Mouse (Mus musculus): ENCODE measurements at regions not wholly inside any gene's neighbourhood (a gene's known extent, or its start where the extent isn't known, plus 50 kb on each side); places are given as distances from the start of the nearest gene placed in this dataset.
"Not testable (repeated sequence)": the region's sequence is repeated elsewhere in the genome, so short reads cannot be mapped to it uniquely, and the experiment has no call there.

DNA sequence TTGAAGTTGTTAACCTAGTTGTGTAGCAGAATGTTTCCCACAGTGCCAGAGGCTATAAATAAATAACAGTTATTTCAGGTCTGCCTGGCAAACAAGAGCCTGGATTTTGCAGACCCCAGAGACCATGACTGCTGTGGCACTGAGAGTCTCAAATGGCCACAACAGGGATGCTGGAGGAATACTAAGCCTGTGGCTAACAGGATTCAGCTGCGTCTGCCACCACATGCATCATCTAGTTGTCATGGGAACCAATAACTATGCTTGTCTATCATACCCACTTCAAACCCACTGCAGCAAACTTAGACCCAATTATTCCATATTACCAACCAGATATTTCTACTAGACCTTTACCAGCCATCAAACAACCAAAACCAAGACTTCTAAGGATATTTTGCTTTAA, 385.4 kb downstream of the Mat2b start:
- Histone ChIP-seq H3K4me1 (ENCODE audit: control insufficient read depth, insufficient read depth, low read length) (no peaks in the 10 kb centered on the region), H3K27me3 (replicated peaks; ENCODE audit: control insufficient read depth, insufficient read depth, low read length) (no peaks in the 10 kb centered on the region), H3K9ac (ENCODE audit: low read length) (no peak overlapping the region), H3K36me3 (ENCODE audit: control insufficient read depth, insufficient read depth, low read length) (no peaks in the 10 kb centered on the region), H3K4me3 (ENCODE audit: low read depth, low read length) (no peak overlapping the region), H3K4me2 (ENCODE audit: low read length) (no peak overlapping the region), H3K9me3 (replicated peaks; ENCODE audit: control insufficient read depth, low read length) (no peaks in the 10 kb centered on the region), H3K27ac (ENCODE audit: low read depth, low read length) (no peak overlapping the region)
- ATAC-seq (peak; percentile 61; the same call in 1 of the 2 replicates), DNase-seq (ENCODE audit: low spot score) (peak; percentile 51)
- 25% methylated on average over 1 of the region's 1 CpGs for WGBS

DNA sequence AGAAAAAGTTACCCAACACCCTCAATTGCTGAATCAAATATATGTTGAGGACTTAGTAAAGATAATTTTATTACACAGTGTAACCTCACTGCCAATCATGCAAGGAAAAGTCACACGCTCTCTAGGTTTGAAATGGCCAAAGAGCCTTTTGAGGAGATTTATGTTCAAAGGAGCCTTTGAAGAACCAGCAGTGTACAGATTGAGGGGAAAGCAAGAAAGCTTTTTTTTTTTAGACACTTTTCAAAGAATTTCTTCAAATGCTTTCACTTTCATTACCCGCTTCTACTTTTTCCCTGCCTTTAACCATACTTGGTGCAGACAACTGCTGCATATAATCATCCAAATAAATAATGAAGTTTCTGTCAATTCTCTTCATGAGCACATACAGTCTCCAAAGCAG, 392.4 kb downstream of the Mat2b start:
- no peaks in the 10 kb centered on the region for H3K27me3 ChIP-seq (replicated peaks; ENCODE audit: control insufficient read depth, insufficient read depth, low read length)
- no peak overlapping the region for H3K4me3 ChIP-seq (ENCODE audit: low read depth, low read length)
- no peaks in the 10 kb centered on the region for H3K4me1 ChIP-seq (ENCODE audit: control insufficient read depth, insufficient read depth, low read length)
- DNase-seq (ENCODE audit: low spot score) (no peak), ATAC-seq (no peak)
- H3K36me3 ChIP-seq (ENCODE audit: control insufficient read depth, insufficient read depth, low read length): no peaks in the 10 kb centered on the region
- no peak overlapping the region for H3K4me2 ChIP-seq (ENCODE audit: low read length)
- no peaks in the 10 kb centered on the region for H3K9me3 ChIP-seq (replicated peaks; ENCODE audit: control insufficient read depth, low read length)
- no peak overlapping the region for H3K27ac ChIP-seq (ENCODE audit: low read depth, low read length)
- H3K9ac ChIP-seq (ENCODE audit: low read length): no peak overlapping the region
- WGBS: 91% methylated on average over 2 of the region's 2 CpGs

DNA sequence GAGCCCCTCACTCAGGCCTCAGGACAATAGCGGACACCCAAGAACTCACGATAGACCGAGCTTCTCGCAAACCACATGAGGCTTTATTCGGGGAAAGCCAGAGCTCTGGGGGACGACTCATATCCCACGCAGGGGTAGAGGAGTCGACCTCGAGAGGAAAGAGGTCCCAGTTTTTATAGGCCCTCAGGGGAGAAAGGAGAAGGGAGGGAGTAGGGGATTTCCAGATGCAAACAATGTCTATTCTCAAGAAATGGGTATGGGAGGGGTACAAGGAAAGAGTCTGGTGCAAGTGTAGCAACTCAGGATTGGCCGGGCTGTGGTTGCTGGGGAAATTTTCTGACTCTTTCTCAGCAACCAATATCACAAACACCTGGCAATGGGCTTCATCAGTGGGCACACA, 395.0 kb downstream of the Mat2b start:
- not testable (repeated sequence) for H3K9me3 ChIP-seq (replicated peaks; ENCODE audit: control insufficient read depth, low read length); H3K4me3 ChIP-seq (ENCODE audit: low read depth, low read length); H3K4me2 ChIP-seq (ENCODE audit: low read length); H3K27me3 ChIP-seq (replicated peaks; ENCODE audit: control insufficient read depth, insufficient read depth, low read length); H3K9ac ChIP-seq (ENCODE audit: low read length); ATAC-seq; DNase-seq (ENCODE audit: low spot score); H3K36me3 ChIP-seq (ENCODE audit: control insufficient read depth, insufficient read depth, low read length); H3K27ac ChIP-seq (ENCODE audit: low read depth, low read length); H3K4me1 ChIP-seq (ENCODE audit: control insufficient read depth, insufficient read depth, low read length)
- 73% methylated on average over 10 of the region's 10 CpGs for WGBS

DNA sequence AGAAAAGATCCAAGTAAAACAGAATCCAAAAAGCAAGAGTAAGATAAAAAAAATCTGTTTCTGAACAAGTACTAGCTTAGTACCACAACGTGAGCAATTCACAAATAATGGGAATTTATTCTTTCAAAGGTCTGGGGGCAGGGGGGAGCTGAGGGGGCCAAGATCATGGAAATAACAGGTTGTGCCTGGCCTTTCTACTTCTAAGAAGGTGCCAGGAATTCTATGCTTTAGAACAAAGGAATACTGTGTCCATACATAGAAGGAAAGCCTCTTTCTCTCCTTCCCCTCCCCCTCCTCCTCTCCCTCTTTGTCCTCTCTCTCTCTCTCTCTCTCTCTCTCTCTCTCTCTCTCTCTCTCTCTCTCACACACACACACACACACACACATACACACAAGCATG, 408.1 kb downstream of the Mat2b start:
- 14% methylated on average over 1 of the region's 1 CpGs for WGBS
- no peak overlapping the region for H3K9ac ChIP-seq (ENCODE audit: low read length)
- no peak overlapping the region for H3K4me2 ChIP-seq (ENCODE audit: low read length)
- no peak overlapping the region for H3K4me3 ChIP-seq (ENCODE audit: low read depth, low read length)
- H3K9me3 ChIP-seq (replicated peaks; ENCODE audit: control insufficient read depth, low read length): no peaks in the 10 kb centered on the region
- H3K27me3 ChIP-seq (replicated peaks; ENCODE audit: control insufficient read depth, insufficient read depth, low read length): no peaks in the 10 kb centered on the region
- H3K27ac ChIP-seq (ENCODE audit: low read depth, low read length): no peak overlapping the region
- no peaks in the 10 kb centered on the region for H3K4me1 ChIP-seq (ENCODE audit: control insufficient read depth, insufficient read depth, low read length)
- DNase-seq (ENCODE audit: low spot score): peak; percentile 19
- peak; percentile 18; the same call in 1 of the 2 replicates for ATAC-seq
- H3K36me3 ChIP-seq (ENCODE audit: control insufficient read depth, insufficient read depth, low read length): no peaks in the 10 kb centered on the region

DNA sequence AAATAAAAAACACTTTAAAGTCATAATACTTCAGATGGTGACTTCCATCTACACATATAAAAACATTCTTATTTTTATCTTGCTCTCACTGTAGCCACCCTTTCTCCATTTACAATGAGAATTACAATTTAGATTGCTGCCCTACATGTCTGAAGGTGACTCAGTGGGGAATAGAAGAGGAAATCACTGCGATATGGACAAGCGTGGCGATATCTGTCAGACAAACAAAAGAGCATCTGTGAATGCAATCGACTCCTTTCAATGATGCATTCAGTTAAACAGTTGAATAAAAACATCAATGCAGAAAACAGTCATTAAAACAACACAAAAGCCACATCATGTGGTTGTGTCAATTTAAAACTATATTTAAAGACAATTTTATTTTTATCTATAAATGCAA, 408.6 kb downstream of the Mat2b start:
- no peak overlapping the region for H3K4me2 ChIP-seq (ENCODE audit: low read length)
- no peak overlapping the region for H3K9ac ChIP-seq (ENCODE audit: low read length)
- H3K9me3 ChIP-seq (replicated peaks; ENCODE audit: control insufficient read depth, low read length): no peaks in the 10 kb centered on the region
- H3K36me3 ChIP-seq (ENCODE audit: control insufficient read depth, insufficient read depth, low read length): no peaks in the 10 kb centered on the region
- H3K27me3 ChIP-seq (replicated peaks; ENCODE audit: control insufficient read depth, insufficient read depth, low read length): no peaks in the 10 kb centered on the region
- H3K27ac ChIP-seq (ENCODE audit: low read depth, low read length): no peak overlapping the region
- ATAC-seq (no peak), DNase-seq (ENCODE audit: low spot score) (peak; percentile 19)
- H3K4me3 ChIP-seq (ENCODE audit: low read depth, low read length): no peak overlapping the region
- 41% methylated on average over 4 of the region's 4 CpGs for WGBS
- no peaks in the 10 kb centered on the region for H3K4me1 ChIP-seq (ENCODE audit: control insufficient read depth, insufficient read depth, low read length)

DNA sequence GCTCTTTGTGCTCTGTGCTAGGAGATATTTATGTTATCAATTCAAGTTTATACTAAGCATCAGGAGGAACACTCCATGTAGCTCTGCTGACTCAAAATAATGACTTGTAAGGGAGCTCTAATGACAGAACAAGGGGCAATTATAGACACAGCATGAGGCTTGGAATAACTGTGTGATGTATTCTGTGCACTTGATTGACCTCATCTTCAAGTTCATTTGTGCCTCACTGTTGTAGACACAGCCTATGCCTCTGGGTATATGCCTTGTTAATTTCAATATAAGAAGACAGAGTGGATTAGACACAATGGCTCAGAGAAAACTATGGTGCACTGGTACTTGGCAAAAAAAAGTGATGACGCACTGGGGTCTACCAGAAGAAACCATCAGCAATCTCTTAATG, 418.3 kb downstream of the Mat2b start:
- 37% methylated on average over 1 of the region's 1 CpGs for WGBS
- peak; percentile 10 for DNase-seq (ENCODE audit: low spot score)
- Histone ChIP-seq H3K4me1 (ENCODE audit: control insufficient read depth, insufficient read depth, low read length) (no peaks in the 10 kb centered on the region), H3K27ac (ENCODE audit: low read depth, low read length) (no peak overlapping the region), H3K4me2 (ENCODE audit: low read length) (no peak overlapping the region), H3K27me3 (replicated peaks; ENCODE audit: control insufficient read depth, insufficient read depth, low read length) (no peaks in the 10 kb centered on the region), H3K36me3 (ENCODE audit: control insufficient read depth, insufficient read depth, low read length) (no peaks in the 10 kb centered on the region), H3K4me3 (ENCODE audit: low read depth, low read length) (no peak overlapping the region), H3K9ac (ENCODE audit: low read length) (no peak overlapping the region), H3K9me3 (replicated peaks; ENCODE audit: control insufficient read depth, low read length) (no peaks in the 10 kb centered on the region)
- ATAC-seq: no peak

DNA sequence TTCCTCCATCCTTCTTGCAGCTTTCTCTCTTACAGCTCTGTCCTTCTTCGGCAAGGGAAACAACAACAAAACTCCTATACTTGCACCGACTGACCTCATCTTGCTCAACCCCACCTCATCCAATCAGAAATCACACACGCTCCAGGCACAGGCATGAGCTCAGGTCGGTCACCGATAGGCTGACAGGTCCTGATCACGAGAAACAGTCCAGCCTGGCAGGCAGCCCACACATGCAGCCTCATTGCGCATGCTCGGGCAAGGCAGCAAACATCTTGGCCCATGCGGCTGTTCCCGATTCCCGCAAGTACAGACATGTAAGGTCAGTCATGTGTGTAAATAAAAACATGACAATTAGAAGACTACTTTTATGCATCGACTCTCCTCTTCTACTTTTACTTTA, 441.9 kb downstream of the Mat2b start:
- H3K4me2 ChIP-seq (ENCODE audit: low read length): no peak overlapping the region
- H3K27me3 ChIP-seq (replicated peaks; ENCODE audit: control insufficient read depth, insufficient read depth, low read length): no peaks in the 10 kb centered on the region
- ATAC-seq (no peak), DNase-seq (ENCODE audit: low spot score) (no peak)
- no peak overlapping the region for H3K9ac ChIP-seq (ENCODE audit: low read length)
- 86% methylated on average over 12 of the region's 12 CpGs for WGBS
- H3K4me1 ChIP-seq (ENCODE audit: control insufficient read depth, insufficient read depth, low read length): no peaks in the 10 kb centered on the region
- no peak overlapping the region for H3K4me3 ChIP-seq (ENCODE audit: low read depth, low read length)
- no peaks in the 10 kb centered on the region for H3K9me3 ChIP-seq (replicated peaks; ENCODE audit: control insufficient read depth, low read length)
- no peaks in the 10 kb centered on the region for H3K36me3 ChIP-seq (ENCODE audit: control insufficient read depth, insufficient read depth, low read length)
- no peak overlapping the region for H3K27ac ChIP-seq (ENCODE audit: low read depth, low read length)

DNA sequence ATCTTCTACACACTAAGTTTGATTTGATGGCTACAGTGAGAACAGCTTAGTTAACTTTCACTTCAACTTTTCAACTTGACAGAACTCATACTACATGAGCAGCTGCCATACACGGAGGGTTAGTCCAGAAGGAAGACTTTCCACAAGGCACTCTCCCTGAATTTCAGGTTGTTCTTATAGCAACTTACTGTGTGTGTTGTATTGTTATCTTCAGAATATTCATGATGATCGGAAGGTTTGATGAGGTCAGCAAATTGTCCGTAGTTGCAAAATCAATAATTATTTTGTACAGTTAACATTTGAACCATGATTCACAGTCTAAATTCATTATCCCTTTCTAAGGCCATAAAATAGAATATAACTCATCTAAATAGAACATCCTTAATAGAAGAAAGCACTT, 442.6 kb downstream of the Mat2b start:
- H3K4me3 ChIP-seq (ENCODE audit: low read depth, low read length): no peak overlapping the region
- 92% methylated on average over 3 of the region's 3 CpGs for WGBS

DNA sequence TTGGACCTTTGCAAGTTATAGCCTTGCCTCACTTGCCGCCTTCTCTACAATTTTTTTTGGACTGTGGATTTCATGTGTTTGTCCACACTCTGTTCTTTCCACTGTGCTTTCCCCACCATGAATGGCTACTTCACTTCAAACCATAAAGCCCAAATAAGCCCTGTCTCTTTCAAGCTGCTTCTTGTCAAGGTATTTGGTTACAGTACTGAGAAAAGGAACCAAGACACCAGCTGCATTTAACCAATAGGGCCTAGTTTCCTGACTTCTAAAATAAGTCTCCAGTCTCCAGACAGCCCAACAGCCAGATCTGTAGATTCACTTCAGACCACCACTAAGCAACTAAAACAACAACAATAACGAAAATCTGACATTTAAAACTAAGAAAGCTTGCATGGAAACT, 443.9 kb downstream of the Mat2b start:
- H3K27me3 ChIP-seq (replicated peaks; ENCODE audit: control insufficient read depth, insufficient read depth, low read length): no peaks in the 10 kb centered on the region
- ATAC-seq (no peak), DNase-seq (ENCODE audit: low spot score) (no peak)
- WGBS: 85% methylated on average over 2 of the region's 2 CpGs
- H3K9ac ChIP-seq (ENCODE audit: low read length): no peak overlapping the region
- H3K4me1 ChIP-seq (ENCODE audit: control insufficient read depth, insufficient read depth, low read length): no peaks in the 10 kb centered on the region
- no peak overlapping the region for H3K4me3 ChIP-seq (ENCODE audit: low read depth, low read length)
- H3K27ac ChIP-seq (ENCODE audit: low read depth, low read length): no peak overlapping the region
- H3K36me3 ChIP-seq (ENCODE audit: control insufficient read depth, insufficient read depth, low read length): no peaks in the 10 kb centered on the region
- H3K4me2 ChIP-seq (ENCODE audit: low read length): no peak overlapping the region
- H3K9me3 ChIP-seq (replicated peaks; ENCODE audit: control insufficient read depth, low read length): no peaks in the 10 kb centered on the region

More for the DNA sequence above, 442.6 kb downstream of the Mat2b start:
- ATAC-seq (no peak), DNase-seq (ENCODE audit: low spot score) (no peak)
- H3K27me3 ChIP-seq (replicated peaks; ENCODE audit: control insufficient read depth, insufficient read depth, low read length): no peaks in the 10 kb centered on the region
- H3K27ac ChIP-seq (ENCODE audit: low read depth, low read length): no peak overlapping the region
- no peak overlapping the region for H3K4me2 ChIP-seq (ENCODE audit: low read length)
- H3K36me3 ChIP-seq (ENCODE audit: control insufficient read depth, insufficient read depth, low read length): no peaks in the 10 kb centered on the region
- H3K9me3 ChIP-seq (replicated peaks; ENCODE audit: control insufficient read depth, low read length): no peaks in the 10 kb centered on the region
- no peak overlapping the region for H3K9ac ChIP-seq (ENCODE audit: low read length)
- H3K4me1 ChIP-seq (ENCODE audit: control insufficient read depth, insufficient read depth, low read length): no peaks in the 10 kb centered on the region

Measured in forebrain, embryonic 14.5 days (tissue).